Mouse (Mus musculus): ENCODE results near the gene Iqsec2. TPM values are rescaled to one million over a fixed set of nuclear protein-coding genes. Genes with fewer than 3 reads are reported as not detected.

The Iqsec2 gene
- 10 to 100 TPM in 1 of 2 experiments, 1 to 10 TPM in 1; 8.0 to 10.5 TPM for total RNA-seq (2023)

DNA sequence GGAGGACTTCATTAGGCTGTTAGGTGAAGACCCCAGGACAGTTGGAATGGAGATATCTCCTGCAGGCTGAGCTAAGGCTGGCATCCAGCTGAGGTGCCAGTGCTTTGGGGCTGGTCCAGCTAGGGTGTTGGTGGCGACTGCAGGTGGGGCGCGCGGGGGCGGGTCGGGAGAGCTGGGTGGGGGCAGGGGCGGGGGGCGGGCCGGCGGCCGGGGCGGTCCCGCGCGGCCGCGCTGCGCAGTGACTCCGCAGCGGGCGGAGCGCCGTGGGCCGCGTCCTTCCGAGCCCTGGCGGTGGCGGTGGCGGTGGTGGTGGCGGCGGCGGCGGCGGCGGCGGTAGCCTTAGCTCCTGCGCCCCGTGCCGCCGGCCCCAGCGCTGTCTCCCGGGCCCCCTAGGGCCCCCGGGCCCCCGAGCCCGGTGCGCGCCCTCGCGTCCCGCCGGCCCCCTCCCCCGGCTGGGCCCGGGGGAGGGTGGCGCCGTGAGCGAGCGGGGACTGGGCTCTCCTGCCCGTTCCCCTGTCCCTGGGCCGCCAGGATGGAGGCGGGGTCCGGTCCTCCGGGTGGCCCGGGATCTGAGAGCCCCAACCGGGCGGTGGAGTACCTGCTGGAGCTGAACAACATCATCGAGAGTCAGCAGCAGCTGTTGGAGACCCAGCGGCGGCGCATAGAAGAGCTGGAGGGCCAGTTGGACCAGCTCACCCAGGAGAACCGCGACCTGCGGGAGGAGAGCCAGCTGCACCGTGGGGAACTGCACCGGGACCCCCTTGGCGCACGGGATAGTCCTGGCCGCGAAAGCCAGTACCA is at the start of gene Iqsec2:
Gene Iqsec2, plus strand, starts transcription at position 328 of the 801 bp plus-strand sequence.

DNA sequence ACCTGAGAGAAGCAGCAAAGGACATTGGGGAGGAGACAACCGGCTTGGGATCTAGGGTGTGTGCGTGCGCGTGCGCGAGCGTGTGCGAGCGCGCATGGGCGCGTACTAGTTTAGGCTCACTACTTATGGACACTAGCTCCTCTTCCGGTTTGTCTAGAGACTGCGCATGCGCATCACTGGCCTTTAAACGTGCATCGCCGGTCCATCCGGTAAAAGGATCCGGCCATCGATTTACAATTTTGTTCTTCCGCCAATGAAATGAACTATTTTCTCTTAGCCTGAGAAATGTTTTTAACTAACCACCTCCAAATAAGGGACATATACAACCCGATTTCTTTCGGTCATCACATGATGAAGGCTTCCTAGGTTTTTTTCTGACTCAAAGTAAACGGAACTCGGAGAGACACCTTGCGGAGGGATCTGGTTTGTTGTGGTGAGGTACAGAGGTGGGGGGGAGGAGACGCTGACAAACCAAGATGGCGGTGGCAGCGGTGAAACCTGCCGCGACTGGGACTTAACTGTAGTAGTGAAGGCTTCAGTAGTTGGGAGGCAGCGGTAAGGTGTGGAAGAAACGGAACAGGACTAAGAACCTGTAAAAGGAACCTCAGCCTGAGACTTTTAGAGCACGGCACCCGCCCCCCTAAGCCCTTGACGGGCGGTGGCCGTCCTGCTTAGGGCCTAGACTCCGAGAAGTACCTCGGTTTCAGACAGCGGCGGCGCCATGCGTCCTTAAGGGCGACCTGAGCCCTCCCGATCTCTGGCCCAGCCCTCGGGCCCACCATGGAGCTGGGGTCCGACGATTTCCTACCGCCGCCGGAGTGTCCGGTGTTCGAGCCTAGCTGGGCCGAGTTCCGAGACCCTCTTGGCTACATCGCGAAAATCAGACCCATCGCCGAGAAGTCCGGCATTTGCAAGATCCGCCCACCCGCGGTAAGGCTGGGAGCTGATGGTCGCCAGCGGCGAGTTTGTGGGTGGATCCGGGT is 89.0 kb downstream of the Iqsec2 start, which contains the start of gene Kdm5c:
Gene Kdm5c, plus strand, starts transcription at position 240 of the 983 bp plus-strand sequence.

Other genes with a start within 250 kb of the Iqsec2 start
- gene Hsd17b10, start 142.4 kb upstream of the Iqsec2 start, total RNA-seq (2023): 10 to 100 TPM; 36.3 to 51.5 TPM
- 1 to 10 TPM in 1 of 2 experiments, under 1 TPM in 1; 0.71 to 1.4 TPM for gene Ribc1, start 128.0 kb upstream of the Iqsec2 start, total RNA-seq (2023)
- gene Smc1a, start 127.8 kb upstream of the Iqsec2 start, total RNA-seq (2023): 10 to 100 TPM; 79.9 to 88.5 TPM
- gene Kdm5c, start 88.8 kb downstream of the Iqsec2 start, total RNA-seq (2023): 10 to 100 TPM; 58.0 to 81.9 TPM
- 1 to 10 TPM; 8.9 to 9.8 TPM for gene Kantr, start 183.2 kb downstream of the Iqsec2 start, total RNA-seq (2023)
- 10 to 100 TPM in 1 of 2 experiments, 1 to 10 TPM in 1; 9.6 to 10.4 TPM for gene Tspyl2, start 198.2 kb downstream of the Iqsec2 start, total RNA-seq (2023)
- gene Gpr173, start 224.4 kb downstream of the Iqsec2 start, total RNA-seq (2023): not detected